Mouse (Mus musculus): Measurements from ENCODE around the gene Als2cl. TPM values are rescaled to one million over a fixed set of nuclear protein-coding genes. Genes with fewer than 3 reads are reported as not detected.

The Als2cl gene
- polyA plus RNA-seq, 1 experiment from 2014 or later, result 1.7 TPM

DNA sequence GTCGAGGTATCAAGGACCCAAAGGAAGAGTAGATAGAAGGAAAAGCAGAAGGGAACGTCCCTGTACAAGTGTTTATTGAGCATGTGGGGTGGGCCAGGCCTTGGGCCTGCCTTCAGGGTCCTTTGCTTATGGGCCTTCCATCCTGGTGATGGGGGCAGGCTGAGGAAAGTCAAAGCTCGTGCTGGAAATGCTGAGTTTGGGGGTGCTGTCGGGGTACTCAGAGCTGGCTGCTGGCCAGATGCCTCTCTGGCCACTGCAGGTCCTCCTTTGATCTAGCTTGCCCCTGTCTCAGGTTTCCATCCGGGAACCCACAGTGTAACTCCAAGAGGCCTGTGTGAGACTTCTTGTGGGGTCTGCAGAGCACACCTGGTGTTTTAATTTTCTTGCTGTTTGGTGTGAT, 21.1 kb upstream of the Als2cl start:
- no peak overlapping the region for H3K4me2 ChIP-seq
- H3K27me3 ChIP-seq, result peaks cover 32% of the 10 kb centered on the region
- no peak for ATAC-seq (ENCODE audit: low FRiP score)
- WGBS, result 64% methylated on average over 5 of the region's 5 CpGs
- no peak overlapping the region for H3K4me3 ChIP-seq (replicated peaks)
- no peak overlapping the region for H3K9ac ChIP-seq
- H3K4me1 ChIP-seq, result peaks cover 7% of the 10 kb centered on the region
- H3K36me3 ChIP-seq (replicated peaks), result no peaks in the 10 kb centered on the region
- no peaks in the 10 kb centered on the region for H3K9me3 ChIP-seq
- no peak overlapping the region for H3K27ac ChIP-seq

DNA sequence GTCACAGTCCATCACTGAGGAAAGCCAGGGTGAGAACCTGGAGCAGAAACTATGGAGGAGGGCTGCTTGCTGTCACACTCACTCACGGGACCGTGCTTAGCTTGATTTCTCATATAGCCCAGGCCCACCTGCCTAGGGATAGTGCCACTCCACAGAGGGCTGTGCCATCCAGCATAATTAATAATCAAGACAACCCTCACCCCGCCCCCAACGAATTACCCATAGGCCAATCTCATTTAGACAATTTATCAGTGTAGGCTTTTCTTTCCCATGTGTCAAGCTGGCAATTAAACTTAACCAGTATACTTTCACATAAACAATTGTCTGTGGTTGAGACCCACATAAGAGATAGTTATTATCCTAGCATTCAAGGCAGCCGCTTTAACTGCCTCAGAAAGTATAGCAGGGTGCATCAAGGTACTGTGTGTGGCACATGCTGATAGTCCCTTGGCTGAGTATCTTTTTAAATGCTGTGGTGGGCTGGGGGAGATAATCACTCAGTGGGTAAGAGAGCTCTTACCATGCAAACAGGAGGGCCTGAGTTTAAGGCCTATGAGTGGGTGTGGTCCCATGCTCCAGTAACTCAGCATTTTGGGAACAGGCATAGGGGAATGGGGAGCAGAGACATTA, 20.6 kb upstream of the Als2cl start:
- no peak overlapping the region for H3K4me3 ChIP-seq (replicated peaks)
- no peak overlapping the region for H3K4me2 ChIP-seq
- ATAC-seq (ENCODE audit: low FRiP score), result no peak
- H3K4me1 ChIP-seq, result peaks cover 7% of the 10 kb centered on the region
- H3K9me3 ChIP-seq, result no peaks in the 10 kb centered on the region
- H3K27me3 ChIP-seq, result peaks cover 32% of the 10 kb centered on the region
- H3K9ac ChIP-seq, result no peak overlapping the region
- H3K36me3 ChIP-seq (replicated peaks), result no peaks in the 10 kb centered on the region
- no peak overlapping the region for H3K27ac ChIP-seq
- WGBS, result 84% methylated on average over 5 of the region's 5 CpGs

DNA sequence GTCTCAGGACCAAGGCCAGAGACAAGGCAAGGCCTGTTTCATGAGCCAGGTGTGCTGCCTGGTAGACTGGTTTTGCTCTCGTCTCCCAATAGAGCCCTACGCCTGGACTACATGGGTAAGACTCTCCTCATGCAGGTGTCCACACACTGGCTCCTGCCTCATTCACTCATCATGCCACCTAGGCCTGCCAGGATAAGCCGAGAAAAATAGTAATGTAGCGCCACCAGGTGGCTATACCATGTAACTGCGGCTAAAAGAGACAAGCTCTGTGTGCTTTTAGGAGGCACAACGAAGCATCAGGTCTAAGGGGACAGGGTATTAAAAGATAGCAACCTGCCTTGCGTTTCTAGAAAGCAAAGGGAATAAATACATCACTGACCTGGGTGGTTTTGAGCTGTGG, 8.6 kb upstream of the Als2cl start:
- 18% methylated on average over 7 of the region's 7 CpGs for WGBS
- Histone ChIP-seq H3K36me3 (replicated peaks) (no peaks in the 10 kb centered on the region), H3K9ac (no peak overlapping the region), H3K9me3 (no peaks in the 10 kb centered on the region), H3K4me1 (peaks cover 22% of the 10 kb centered on the region), H3K4me3 (replicated peaks) (no peak overlapping the region), H3K27me3 (peaks cover 31% of the 10 kb centered on the region), H3K4me2 (no peak overlapping the region), H3K27ac (no peak overlapping the region)
- ATAC-seq (ENCODE audit: low FRiP score), result no peak

DNA sequence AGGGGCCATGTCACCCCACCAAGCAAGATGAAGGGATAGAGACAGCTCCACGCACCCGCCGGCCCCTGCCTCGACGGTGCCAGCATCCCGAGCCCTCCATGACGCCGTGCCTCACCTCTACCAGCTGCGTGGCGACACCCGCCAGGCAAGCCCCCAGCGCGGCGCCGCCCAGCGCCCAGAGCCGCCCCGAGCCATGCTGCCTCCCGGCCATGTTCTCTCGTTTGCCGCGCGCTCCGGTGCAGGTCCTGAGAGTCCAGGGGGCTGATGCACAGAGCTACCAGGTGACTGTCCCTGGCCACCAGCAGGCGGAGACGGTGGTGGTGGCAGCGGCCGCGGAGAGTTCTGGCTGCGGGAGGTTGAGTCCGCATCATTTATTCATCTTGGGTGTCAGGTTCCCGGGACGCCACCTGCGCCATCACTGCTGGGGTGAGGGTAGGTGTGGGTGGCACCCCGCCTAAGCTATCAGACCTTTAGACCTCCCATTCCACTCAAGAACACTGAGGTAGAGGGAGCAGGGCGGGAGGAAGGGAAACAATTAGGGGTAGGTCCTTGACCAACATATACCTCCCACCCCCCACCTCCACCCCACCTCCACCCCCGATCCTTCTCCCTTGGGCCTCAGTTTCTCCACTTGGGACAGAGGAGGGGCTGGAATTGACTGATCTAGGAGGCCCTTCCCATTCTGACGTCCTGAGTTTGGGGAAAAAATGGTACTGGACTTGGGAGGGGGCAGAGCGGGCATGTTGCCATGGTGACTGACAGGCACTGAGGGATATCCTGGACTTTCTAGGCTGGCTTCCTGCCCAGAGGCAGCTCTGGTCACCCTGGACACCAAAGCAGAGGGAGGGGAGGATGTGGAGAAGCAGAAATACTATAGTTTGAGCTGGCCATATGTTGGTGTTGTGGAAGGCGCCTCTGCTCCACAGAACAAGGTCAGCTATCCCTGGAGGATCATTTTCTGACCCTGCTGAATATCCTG, 5.7 kb upstream of the Als2cl start:
- H3K9ac ChIP-seq, result peak overlapping the region; percentile 36; the same call in 1 of the 2 replicates
- peaks cover 22% of the 10 kb centered on the region for H3K4me1 ChIP-seq
- peak; percentile 54 for ATAC-seq (ENCODE audit: low FRiP score)
- 7% methylated on average over 40 of the region's 40 CpGs for WGBS
- H3K36me3 ChIP-seq (replicated peaks), result no peaks in the 10 kb centered on the region
- peak overlapping the region; percentile 55 for H3K4me2 ChIP-seq
- H3K9me3 ChIP-seq, result no peaks in the 10 kb centered on the region
- peaks cover 53% of the 10 kb centered on the region for H3K27me3 ChIP-seq
- peak overlapping the region; percentile 30 for H3K4me3 ChIP-seq (replicated peaks)
- no peak overlapping the region for H3K27ac ChIP-seq

DNA sequence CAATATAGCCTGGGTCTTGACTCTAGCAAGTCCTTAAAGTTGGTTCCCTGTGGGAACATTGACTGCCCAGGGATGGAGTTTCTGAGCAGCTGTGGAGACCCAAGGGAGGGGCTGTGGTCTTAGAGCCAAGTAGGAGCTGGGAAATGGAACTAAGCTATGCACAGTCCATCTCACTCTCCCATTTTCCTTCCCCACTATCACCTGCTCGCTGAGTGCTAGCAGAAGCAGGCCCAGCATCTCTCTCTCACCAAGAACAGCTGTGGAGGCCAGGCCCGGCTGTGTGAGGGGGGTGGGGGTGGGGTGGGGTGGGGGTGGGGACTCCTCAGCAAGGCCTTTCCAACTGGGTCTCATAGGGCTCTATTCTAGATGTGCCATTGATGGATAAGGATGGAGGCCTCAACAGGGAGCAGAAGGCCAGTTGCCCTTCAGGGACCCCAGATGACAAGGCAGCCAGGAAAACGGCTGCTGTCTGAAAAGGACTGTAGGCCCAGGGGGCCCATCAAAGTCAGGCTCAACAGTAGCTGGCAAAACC, 4.9 kb upstream of the Als2cl start:
- Histone ChIP-seq H3K4me1 (peaks cover 25% of the 10 kb centered on the region), H3K4me3 (replicated peaks) (no peak overlapping the region), H3K27ac (no peak overlapping the region), H3K36me3 (replicated peaks) (no peaks in the 10 kb centered on the region), H3K27me3 (peaks cover 61% of the 10 kb centered on the region), H3K9me3 (no peaks in the 10 kb centered on the region), H3K9ac (no peak overlapping the region), H3K4me2 (0 out of 2 replicates have a peak overlapping the region, but pooled peaks have one; percentile 55)
- peak; percentile 36; the same call in 1 of the 2 replicates for ATAC-seq (ENCODE audit: low FRiP score)
- 19% methylated on average over 3 of the region's 3 CpGs for WGBS

DNA sequence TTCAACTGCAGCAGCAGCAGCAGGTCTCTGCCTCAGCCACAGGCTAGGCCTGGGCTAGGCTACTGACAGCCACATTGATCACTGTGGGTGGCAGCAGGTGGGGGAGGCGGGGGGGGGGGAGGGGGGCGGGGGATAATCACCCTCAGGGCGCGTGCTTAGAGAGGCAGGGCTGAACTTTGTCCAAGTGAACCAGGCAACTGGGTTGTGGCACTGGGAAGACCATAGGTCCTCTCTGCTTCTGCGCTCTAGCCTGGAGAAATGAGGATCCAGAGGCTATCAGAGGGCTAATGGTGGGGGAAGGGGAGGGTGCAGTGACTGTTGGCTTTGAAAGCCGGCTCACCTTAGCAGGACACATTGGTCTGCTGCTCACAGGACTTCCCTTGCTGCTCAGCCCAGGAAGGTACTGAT, 4.4 kb upstream of the Als2cl start:
- H3K27me3 ChIP-seq, result peaks cover 66% of the 10 kb centered on the region
- H3K4me3 ChIP-seq (replicated peaks), result no peak overlapping the region
- H3K9me3 ChIP-seq, result no peaks in the 10 kb centered on the region
- no peak overlapping the region for H3K9ac ChIP-seq
- peaks cover 31% of the 10 kb centered on the region for H3K4me1 ChIP-seq
- ATAC-seq (ENCODE audit: low FRiP score), result no peak
- H3K36me3 ChIP-seq (replicated peaks), result no peaks in the 10 kb centered on the region
- 26% methylated on average over 4 of the region's 6 CpGs for WGBS
- 0 out of 2 replicates have a peak overlapping the region, but pooled peaks have one; percentile 13 for H3K27ac ChIP-seq
- no peak overlapping the region for H3K4me2 ChIP-seq

DNA sequence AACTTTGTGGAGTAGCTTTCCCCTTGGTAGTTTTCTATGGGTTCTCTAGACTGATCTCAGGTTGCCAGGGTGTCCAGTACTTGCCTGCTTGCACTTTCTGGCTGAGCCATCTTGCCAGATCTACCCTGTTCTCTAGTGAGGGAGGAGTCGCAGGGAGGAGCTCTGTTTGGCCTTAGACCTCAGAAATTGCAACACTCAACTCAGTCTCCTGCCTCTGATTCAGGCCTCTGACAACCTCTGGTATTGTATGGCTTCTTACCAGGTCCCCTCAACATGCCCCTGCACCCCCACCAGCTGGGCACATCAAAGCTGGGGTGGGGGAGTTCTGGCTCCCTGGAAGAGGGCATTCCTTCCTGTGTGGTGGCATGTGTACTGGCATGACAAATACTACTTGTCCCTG, 2.3 kb upstream of the Als2cl start:
- H3K27me3 ChIP-seq, result peaks cover 81% of the 10 kb centered on the region
- 80% methylated on average over 1 of the region's 1 CpGs for WGBS
- H3K9ac ChIP-seq, result no peak overlapping the region
- ATAC-seq (ENCODE audit: low FRiP score), result no peak
- H3K4me3 ChIP-seq (replicated peaks), result no peak overlapping the region
- no peaks in the 10 kb centered on the region for H3K9me3 ChIP-seq
- H3K36me3 ChIP-seq (replicated peaks), result no peaks in the 10 kb centered on the region
- no peak overlapping the region for H3K27ac ChIP-seq
- H3K4me2 ChIP-seq, result no peak overlapping the region
- peaks cover 32% of the 10 kb centered on the region for H3K4me1 ChIP-seq

DNA sequence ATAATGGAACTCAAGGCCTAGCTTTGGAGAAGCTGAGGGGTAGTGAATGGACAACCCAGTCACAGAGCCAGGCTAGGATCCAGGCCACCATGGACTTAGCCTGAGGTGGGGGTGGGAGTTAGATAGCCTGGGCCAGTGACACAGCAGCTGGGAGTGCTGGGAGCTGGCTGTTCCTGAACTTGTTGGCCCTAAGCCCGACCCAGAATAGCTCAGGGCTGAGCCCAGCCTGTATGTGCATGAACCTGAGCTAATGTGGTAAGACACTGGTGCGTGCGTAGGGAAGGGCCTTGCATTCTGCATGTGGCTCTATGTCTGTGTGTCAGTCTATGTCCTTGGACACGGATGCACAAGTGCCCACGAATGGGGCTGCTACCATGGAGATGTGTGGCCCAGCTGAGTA, 1.8 kb upstream of the Als2cl start:
- Histone ChIP-seq H3K9me3 (no peaks in the 10 kb centered on the region), H3K36me3 (replicated peaks) (no peaks in the 10 kb centered on the region), H3K4me2 (no peak overlapping the region), H3K9ac (no peak overlapping the region), H3K27me3 (peaks cover 76% of the 10 kb centered on the region), H3K4me1 (peaks cover 32% of the 10 kb centered on the region), H3K4me3 (replicated peaks) (no peak overlapping the region), H3K27ac (no peak overlapping the region)
- no peak for ATAC-seq (ENCODE audit: low FRiP score)
- 85% methylated on average over 5 of the region's 5 CpGs for WGBS

DNA sequence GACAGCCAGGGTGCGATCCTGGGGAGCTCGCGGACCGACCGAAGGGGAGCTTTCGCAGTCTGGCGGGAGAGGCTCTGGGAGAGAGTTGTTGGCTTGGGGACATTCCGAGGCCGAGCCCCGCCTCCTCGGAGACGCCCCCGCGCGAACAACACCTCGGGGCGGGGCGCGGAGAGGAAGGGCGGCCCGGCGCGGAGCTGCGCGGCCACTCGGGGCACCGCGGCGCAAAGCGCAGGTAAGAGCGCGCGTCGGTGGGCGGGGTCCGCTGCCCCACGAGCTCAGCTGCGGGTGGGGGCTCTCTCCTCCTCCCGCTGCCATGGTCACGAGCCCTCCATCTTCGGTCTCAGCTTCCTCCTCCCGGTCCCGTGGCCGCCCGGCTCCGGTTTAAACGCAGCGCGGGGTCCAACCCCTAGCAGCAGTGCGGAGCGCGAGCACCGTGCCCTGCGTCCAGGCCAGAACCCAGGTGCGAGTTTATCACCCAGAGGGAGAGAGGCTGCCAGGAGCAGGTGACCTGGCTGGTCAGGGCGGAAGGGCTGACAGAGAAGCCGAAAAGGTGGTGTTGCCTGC, 410 bp downstream of the Als2cl start, which contains the start of gene Tmie:
Gene Tmie (minus strand): TSS at position 116 of the 564 bp plus-strand sequence.
- no peaks in the 10 kb centered on the region for H3K9me3 ChIP-seq
- ATAC-seq (ENCODE audit: low FRiP score), result no peak
- peak within 1 kb of the TSS; percentile 50 for H3K4me3 ChIP-seq (replicated peaks)
- H3K27me3 ChIP-seq, result peaks cover 56% of the 10 kb centered on the region
- peaks cover 14% of the 10 kb centered on the region for H3K4me1 ChIP-seq
- H3K9ac ChIP-seq, result peak within 1 kb of the TSS; percentile 27; the same call in 1 of the 2 replicates
- peak within 1 kb of the TSS; percentile 75 for H3K4me2 ChIP-seq
- WGBS, result 1% methylated on average over 43 of the region's 57 CpGs
- no peak within 1 kb of the TSS for H3K27ac ChIP-seq
- no peaks in the 10 kb centered on the region for H3K36me3 ChIP-seq (replicated peaks)

DNA sequence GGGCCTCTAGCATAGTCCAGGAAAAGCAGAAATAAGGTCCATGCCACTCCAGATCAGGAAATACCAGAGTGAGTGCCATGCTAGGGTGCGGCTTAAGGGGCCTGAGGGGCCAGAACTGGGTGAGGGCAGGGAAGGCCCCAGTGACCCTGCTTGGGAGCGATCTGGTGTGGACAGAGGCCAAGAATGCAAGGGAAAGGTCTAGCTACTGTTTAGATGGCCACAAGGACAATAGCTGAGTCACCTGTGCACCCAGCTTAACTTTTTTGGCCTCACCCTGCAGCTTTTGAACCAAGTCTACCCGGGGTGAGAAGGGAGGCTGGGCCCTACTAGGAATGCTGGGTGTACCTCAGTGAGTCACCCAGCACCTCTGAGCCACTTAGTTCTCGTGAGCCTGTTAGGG, 1.1 kb downstream of the Als2cl start:
- 80% methylated on average over 4 of the region's 4 CpGs for WGBS
- Histone ChIP-seq H3K36me3 (replicated peaks) (no peaks in the 10 kb centered on the region), H3K4me2 (peak overlapping the region; percentile 75; the same call in 1 of the 2 replicates)

DNA sequence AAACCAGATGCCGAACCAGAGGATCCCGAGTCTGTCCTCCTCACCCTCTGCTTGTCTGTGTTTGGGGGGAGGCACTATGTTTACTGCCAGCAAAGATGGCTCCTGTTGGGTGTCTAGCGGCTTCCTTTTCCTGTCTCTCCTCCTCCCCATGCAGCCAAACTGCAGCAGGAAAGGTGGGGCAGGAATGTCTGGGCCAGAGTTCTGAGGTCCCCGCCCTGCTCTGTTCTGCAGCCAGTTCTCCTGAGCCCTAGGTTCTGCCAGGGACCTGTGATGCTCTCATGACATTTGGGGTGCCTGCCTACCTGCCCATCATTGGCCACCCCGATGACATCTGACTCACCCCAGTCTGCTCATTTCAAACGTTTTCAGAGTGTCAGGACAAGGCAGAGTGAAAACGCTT, 2.3 kb downstream of the Als2cl start:
- Histone ChIP-seq H3K27ac (no peak overlapping the region), H3K4me2 (no peak overlapping the region), H3K36me3 (replicated peaks) (no peaks in the 10 kb centered on the region), H3K27me3 (peaks cover 56% of the 10 kb centered on the region), H3K9ac (no peak overlapping the region), H3K9me3 (no peaks in the 10 kb centered on the region), H3K4me1 (peaks cover 10% of the 10 kb centered on the region), H3K4me3 (replicated peaks) (no peak overlapping the region)
- 74% methylated on average over 7 of the region's 7 CpGs for WGBS
- ATAC-seq (ENCODE audit: low FRiP score), result no peak

More for the DNA sequence above, 1.1 kb downstream of the Als2cl start:
- no peak for ATAC-seq (ENCODE audit: low FRiP score)
- no peak overlapping the region for H3K9ac ChIP-seq
- no peak overlapping the region for H3K27ac ChIP-seq
- H3K4me1 ChIP-seq, result peaks cover 10% of the 10 kb centered on the region
- peaks cover 59% of the 10 kb centered on the region for H3K27me3 ChIP-seq
- no peak overlapping the region; the same call in 1 of the 2 replicates for H3K4me3 ChIP-seq (replicated peaks)
- H3K9me3 ChIP-seq, result no peaks in the 10 kb centered on the region

Measured in forebrain, embryonic 12.5 days (tissue).